Mouse (Mus musculus): ENCODE measurements around the gene Rrp12.

GRCm38 (mm10) chr19:41838808-41839207 lies 57.2 kb downstream of the Rrp12 start:
- no peak for TF ChIP-seq CTCF (conservative IDR thresholded peaks at IDR 0.05; ENCODE audit: insufficient read depth, insufficient read length, low read depth, low read length)
- TF ChIP-seq POLR2A (IDR thresholded peaks at IDR 0.05; ENCODE audit: low read depth, low read length), result no peak
